Mouse (Mus musculus): ENCODE data around the gene Eaf2. TPM values are rescaled to one million over a fixed set of nuclear protein-coding genes. Genes with fewer than 3 reads are reported as not detected.

The Eaf2 gene
- polyA plus RNA-seq (2014; fragmentation: Nextera tagmentation; extraction: Ambion mirVana) = 0.57 and 0.61 TPM in 2 replicates

DNA sequence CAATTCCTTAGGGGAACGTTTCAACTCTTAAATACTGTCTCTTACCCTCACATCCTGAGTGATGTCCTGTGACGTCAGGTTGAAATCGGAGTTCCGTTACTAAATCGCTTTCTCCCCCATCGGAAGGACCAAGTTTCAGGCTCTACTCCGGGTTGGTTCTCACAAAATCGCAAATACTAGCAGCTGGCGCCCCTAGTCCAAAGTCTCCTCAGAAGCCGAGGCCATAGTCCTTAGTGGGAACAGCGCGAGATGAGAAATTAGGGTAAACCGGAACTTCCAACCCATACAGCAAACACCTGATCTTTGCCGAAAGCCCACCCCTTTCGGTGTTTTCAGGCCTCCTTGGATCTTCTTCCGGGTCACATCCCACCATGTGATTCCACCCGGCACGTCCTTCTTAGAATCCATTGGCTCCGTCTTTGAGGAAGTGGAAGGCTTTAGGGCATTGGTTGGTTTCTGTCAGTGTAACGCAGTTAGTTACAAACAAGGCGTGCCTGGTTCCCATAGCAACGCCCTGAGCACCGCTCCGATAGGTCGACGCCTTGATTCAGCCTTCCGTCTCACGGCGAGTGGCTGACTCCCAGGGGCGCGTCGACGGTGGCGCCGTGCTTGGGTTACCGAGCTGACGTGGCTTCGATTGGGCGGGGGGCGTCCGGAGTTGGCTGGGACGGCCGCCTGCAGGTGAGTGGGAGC lies at the start of gene Eaf2, which contains the start of gene Golgb1:
Gene Eaf2, minus strand, starts transcription at position 421 of the 693 bp plus-strand sequence.
Gene Golgb1, plus strand, starts transcription at position 558 of the 693 bp plus-strand sequence.
- WGBS = under 1% methylated on average over 43 of the region's 43 CpGs

DNA sequence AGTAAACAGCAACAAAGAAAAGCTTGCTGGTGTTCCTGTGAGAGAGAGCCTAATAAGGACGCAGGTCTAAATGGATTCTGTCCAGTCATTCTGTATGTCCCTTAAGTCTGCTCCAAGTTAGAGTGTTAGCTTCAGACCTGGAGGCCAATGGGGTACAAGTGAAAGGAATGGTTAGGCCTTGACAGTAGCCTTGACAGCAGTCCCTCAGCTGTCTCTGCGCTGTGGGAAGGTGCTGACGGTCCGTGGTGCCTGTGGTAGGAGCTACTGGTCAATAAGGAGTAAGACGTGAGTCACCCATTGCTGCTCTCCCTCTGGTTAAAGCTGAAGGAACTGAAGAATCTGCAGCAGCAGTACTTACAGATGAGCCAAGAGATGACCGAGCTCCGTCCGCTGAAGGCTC lies 49.5 kb upstream of the Eaf2 start:
- Histone ChIP-seq H3K4me2 (ENCODE audit: low read length) (no peak overlapping the region), H3K4me1 (ENCODE audit: control insufficient read depth, insufficient read depth, low read length) (no peaks in the 10 kb centered on the region), H3K36me3 (ENCODE audit: control insufficient read depth, insufficient read depth, low read length) (peaks cover 69% of the 10 kb centered on the region), H3K9me3 (replicated peaks; ENCODE audit: control insufficient read depth, low read length) (no peaks in the 10 kb centered on the region), H3K27ac (ENCODE audit: low read depth, low read length) (no peak overlapping the region), H3K4me3 (ENCODE audit: low read depth, low read length) (no peak overlapping the region), H3K27me3 (replicated peaks; ENCODE audit: control insufficient read depth, insufficient read depth, low read length) (no peaks in the 10 kb centered on the region), H3K9ac (ENCODE audit: low read length) (no peak overlapping the region)
- 95% methylated on average over 8 of the region's 8 CpGs for WGBS
- ATAC-seq = no peak
- DNase-seq (ENCODE audit: low spot score) = no peak

More for the DNA sequence above, at the start of gene Eaf2, which contains the start of gene Golgb1:
- peak within 1 kb of the TSS; percentile 79 for H3K4me3 ChIP-seq (ENCODE audit: low read depth, low read length)
- peak; percentile 100 for ATAC-seq
- peaks cover 13% of the 10 kb centered on the region for H3K36me3 ChIP-seq (ENCODE audit: control insufficient read depth, insufficient read depth, low read length)
- peak within 1 kb of the TSS; percentile 80 for H3K9ac ChIP-seq (ENCODE audit: low read length)
- no peaks in the 10 kb centered on the region for H3K27me3 ChIP-seq (replicated peaks; ENCODE audit: control insufficient read depth, insufficient read depth, low read length)
- H3K4me2 ChIP-seq (ENCODE audit: low read length) = peak within 1 kb of the TSS; percentile 75
- peaks cover 15% of the 10 kb centered on the region for H3K4me1 ChIP-seq (ENCODE audit: control insufficient read depth, insufficient read depth, low read length)
- peak; percentile 100 for DNase-seq (ENCODE audit: low spot score)
- peak within 1 kb of the TSS; percentile 67 for H3K27ac ChIP-seq (ENCODE audit: low read depth, low read length)
- no peaks in the 10 kb centered on the region for H3K9me3 ChIP-seq (replicated peaks; ENCODE audit: control insufficient read depth, low read length)

DNA sequence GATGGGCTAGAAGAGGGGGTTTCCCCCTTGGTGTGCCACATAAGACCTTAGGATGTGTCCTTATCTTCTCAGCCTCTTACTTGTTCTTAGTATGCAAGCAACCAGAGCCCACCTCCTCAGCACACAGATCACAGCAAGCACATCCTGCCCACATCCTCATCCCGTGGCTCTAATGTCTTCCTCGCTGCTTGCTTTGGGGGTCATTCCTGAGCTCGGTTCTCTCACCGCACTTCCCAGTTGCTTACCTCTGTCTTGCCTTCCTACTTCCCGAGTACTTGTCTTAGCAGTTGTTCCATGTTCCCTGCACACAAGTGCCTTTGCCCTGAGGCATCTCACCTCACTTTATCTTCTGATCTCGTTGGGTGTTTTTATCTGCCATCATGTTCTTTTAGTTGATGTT lies 47.2 kb upstream of the Eaf2 start:
- Histone ChIP-seq H3K27me3 (replicated peaks; ENCODE audit: control insufficient read depth, insufficient read depth, low read length) (no peaks in the 10 kb centered on the region), H3K27ac (ENCODE audit: low read depth, low read length) (no peak overlapping the region), H3K4me1 (ENCODE audit: control insufficient read depth, insufficient read depth, low read length) (no peaks in the 10 kb centered on the region), H3K4me2 (ENCODE audit: low read length) (no peak overlapping the region), H3K4me3 (ENCODE audit: low read depth, low read length) (no peak overlapping the region), H3K36me3 (ENCODE audit: control insufficient read depth, insufficient read depth, low read length) (peaks cover 67% of the 10 kb centered on the region), H3K9me3 (replicated peaks; ENCODE audit: control insufficient read depth, low read length) (no peaks in the 10 kb centered on the region), H3K9ac (ENCODE audit: low read length) (no peak overlapping the region)
- ATAC-seq (no peak), DNase-seq (ENCODE audit: low spot score) (no peak)
- WGBS = 94% methylated on average over 6 of the region's 6 CpGs

DNA sequence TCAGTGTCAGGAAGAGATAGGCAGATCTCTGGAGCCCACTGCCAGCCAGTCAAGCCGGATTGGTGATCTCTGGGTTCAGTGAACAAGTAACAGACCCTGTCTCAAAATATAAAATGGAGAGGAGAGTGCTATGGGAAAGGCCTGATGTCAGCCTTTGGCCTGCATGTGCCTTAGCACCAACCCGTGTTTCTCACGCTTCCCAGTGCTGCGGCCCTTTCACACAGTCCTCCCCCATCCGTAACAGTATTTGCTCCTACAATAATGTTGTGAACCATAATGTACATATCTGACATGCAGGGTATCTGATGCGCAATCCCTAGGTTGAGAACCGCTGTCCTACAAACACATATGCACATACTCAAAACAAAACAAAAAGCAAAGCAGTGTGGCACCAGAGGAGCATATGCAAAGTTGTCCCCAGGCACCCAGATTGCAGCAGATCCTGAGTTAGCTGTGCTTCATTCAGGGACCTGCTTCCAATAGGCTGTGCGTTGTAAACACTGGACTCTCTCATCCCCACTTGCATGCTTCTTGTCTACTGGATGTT lies 46.3 kb upstream of the Eaf2 start:
- no peak overlapping the region for H3K4me3 ChIP-seq (ENCODE audit: low read depth, low read length)
- H3K27ac ChIP-seq (ENCODE audit: low read depth, low read length) = no peak overlapping the region
- no peaks in the 10 kb centered on the region for H3K4me1 ChIP-seq (ENCODE audit: control insufficient read depth, insufficient read depth, low read length)
- H3K36me3 ChIP-seq (ENCODE audit: control insufficient read depth, insufficient read depth, low read length) = peaks cover 67% of the 10 kb centered on the region
- 93% methylated on average over 8 of the region's 8 CpGs for WGBS
- ATAC-seq = no peak
- no peak overlapping the region for H3K9ac ChIP-seq (ENCODE audit: low read length)
- no peak overlapping the region for H3K4me2 ChIP-seq (ENCODE audit: low read length)
- no peaks in the 10 kb centered on the region for H3K9me3 ChIP-seq (replicated peaks; ENCODE audit: control insufficient read depth, low read length)
- DNase-seq (ENCODE audit: low spot score) = no peak
- H3K27me3 ChIP-seq (replicated peaks; ENCODE audit: control insufficient read depth, insufficient read depth, low read length) = no peaks in the 10 kb centered on the region

DNA sequence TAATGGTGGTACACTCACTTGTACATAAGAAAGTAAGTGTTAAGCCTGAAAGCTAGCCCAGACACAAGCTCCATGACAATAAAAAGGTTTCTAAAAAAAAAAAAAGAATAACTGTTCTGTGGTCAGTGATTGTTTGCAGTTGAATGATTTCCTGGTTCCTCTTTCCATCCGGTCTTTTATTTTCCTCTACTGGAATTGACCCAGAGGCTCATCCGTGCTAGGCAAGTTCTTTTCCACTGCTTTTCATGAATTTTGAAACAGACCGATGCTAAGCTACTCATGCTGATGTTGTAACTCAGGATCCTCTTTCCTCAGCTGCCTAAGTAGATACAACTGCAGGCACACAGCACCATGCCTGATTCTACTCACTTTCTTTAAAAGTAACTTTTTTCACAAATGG lies 45.6 kb upstream of the Eaf2 start:
- ATAC-seq = no peak
- 94% methylated on average over 3 of the region's 3 CpGs for WGBS
- H3K36me3 ChIP-seq (ENCODE audit: control insufficient read depth, insufficient read depth, low read length) = peaks cover 66% of the 10 kb centered on the region
- no peak overlapping the region for H3K9ac ChIP-seq (ENCODE audit: low read length)
- H3K9me3 ChIP-seq (replicated peaks; ENCODE audit: control insufficient read depth, low read length) = no peaks in the 10 kb centered on the region
- H3K4me1 ChIP-seq (ENCODE audit: control insufficient read depth, insufficient read depth, low read length) = no peaks in the 10 kb centered on the region
- DNase-seq (ENCODE audit: low spot score) = no peak
- no peak overlapping the region for H3K4me2 ChIP-seq (ENCODE audit: low read length)
- H3K27ac ChIP-seq (ENCODE audit: low read depth, low read length) = no peak overlapping the region
- no peaks in the 10 kb centered on the region for H3K27me3 ChIP-seq (replicated peaks; ENCODE audit: control insufficient read depth, insufficient read depth, low read length)
- H3K4me3 ChIP-seq (ENCODE audit: low read depth, low read length) = no peak overlapping the region

DNA sequence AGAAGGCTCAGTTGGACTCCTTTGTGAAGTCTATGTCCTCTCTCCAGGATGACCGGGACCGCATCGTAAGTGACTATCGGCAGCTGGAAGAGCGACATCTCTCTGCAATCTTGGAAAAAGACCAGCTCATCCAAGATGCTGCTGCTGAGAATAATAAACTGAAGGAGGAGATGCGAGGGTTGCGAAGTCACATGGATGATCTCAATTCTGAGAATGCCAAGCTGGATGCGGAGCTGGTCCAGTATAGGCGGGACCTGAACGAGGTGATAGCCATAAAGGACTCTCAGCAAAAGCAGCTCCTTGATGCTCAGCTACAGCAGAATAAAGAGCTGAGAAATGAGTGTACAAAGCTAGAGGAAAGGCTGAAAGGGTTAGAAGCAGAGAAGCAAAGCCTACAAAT lies 43.7 kb upstream of the Eaf2 start:
- no peaks in the 10 kb centered on the region for H3K9me3 ChIP-seq (replicated peaks; ENCODE audit: control insufficient read depth, low read length)
- H3K27me3 ChIP-seq (replicated peaks; ENCODE audit: control insufficient read depth, insufficient read depth, low read length) = no peaks in the 10 kb centered on the region
- 95% methylated on average over 10 of the region's 10 CpGs for WGBS
- H3K4me1 ChIP-seq (ENCODE audit: control insufficient read depth, insufficient read depth, low read length) = no peaks in the 10 kb centered on the region
- DNase-seq (ENCODE audit: low spot score) = no peak
- no peak overlapping the region for H3K9ac ChIP-seq (ENCODE audit: low read length)
- H3K4me3 ChIP-seq (ENCODE audit: low read depth, low read length) = no peak overlapping the region
- ATAC-seq = no peak
- no peak overlapping the region for H3K4me2 ChIP-seq (ENCODE audit: low read length)
- no peak overlapping the region for H3K27ac ChIP-seq (ENCODE audit: low read depth, low read length)
- peaks cover 70% of the 10 kb centered on the region for H3K36me3 ChIP-seq (ENCODE audit: control insufficient read depth, insufficient read depth, low read length)

DNA sequence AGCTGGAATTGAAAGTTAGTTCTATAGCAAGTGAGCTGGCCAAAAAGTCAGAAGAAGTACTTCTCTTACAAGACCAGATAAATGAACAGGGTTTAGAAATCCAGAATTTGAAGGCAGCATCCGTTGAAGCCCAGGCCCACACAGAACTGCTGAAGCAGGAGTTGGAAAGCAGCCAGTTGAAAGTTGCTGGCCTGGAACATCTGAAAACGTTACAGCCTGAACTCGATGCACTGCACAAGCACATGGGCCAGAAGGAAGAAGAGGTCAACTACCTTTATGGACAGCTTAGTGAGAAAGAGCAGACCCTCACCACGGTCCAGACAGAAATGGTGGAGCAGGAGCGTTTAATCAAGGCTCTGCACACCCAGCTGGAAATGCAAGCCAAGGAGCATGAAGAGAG lies 39.4 kb upstream of the Eaf2 start:
- Histone ChIP-seq H3K27ac (ENCODE audit: low read depth, low read length) (no peak overlapping the region), H3K9ac (ENCODE audit: low read length) (no peak overlapping the region), H3K4me3 (ENCODE audit: low read depth, low read length) (no peak overlapping the region), H3K27me3 (replicated peaks; ENCODE audit: control insufficient read depth, insufficient read depth, low read length) (no peaks in the 10 kb centered on the region), H3K4me2 (ENCODE audit: low read length) (no peak overlapping the region), H3K4me1 (ENCODE audit: control insufficient read depth, insufficient read depth, low read length) (no peaks in the 10 kb centered on the region), H3K36me3 (ENCODE audit: control insufficient read depth, insufficient read depth, low read length) (peaks cover 85% of the 10 kb centered on the region), H3K9me3 (replicated peaks; ENCODE audit: control insufficient read depth, low read length) (no peaks in the 10 kb centered on the region)
- ATAC-seq (no peak), DNase-seq (ENCODE audit: low spot score) (no peak)
- 90% methylated on average over 5 of the region's 5 CpGs for WGBS

DNA sequence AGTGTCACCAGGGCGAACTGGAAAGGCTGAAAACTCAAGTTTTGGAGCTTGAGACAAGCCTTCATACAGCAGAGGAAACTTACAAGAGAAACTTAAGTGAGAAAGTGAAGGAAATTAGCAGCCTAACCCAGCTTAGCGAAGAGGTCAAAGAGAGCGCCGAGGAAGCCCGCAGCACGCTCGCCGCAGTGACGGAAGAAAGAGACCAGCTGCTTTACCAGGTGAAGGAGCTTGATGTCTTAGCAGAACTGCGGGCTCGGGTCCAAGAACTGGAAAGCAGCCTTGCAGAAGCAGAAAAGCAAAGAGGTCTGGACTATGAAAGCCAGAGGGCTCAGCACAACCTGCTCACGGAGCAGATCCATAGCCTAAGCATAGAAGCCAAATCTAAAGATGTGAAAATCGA lies 37.5 kb upstream of the Eaf2 start:
- H3K4me3 ChIP-seq (ENCODE audit: low read depth, low read length) = no peak overlapping the region
- H3K9me3 ChIP-seq (replicated peaks; ENCODE audit: control insufficient read depth, low read length) = no peaks in the 10 kb centered on the region
- no peaks in the 10 kb centered on the region for H3K27me3 ChIP-seq (replicated peaks; ENCODE audit: control insufficient read depth, insufficient read depth, low read length)
- H3K4me2 ChIP-seq (ENCODE audit: low read length) = no peak overlapping the region
- H3K9ac ChIP-seq (ENCODE audit: low read length) = no peak overlapping the region
- no peak for ATAC-seq
- H3K27ac ChIP-seq (ENCODE audit: low read depth, low read length) = no peak overlapping the region
- 92% methylated on average over 13 of the region's 13 CpGs for WGBS
- H3K36me3 ChIP-seq (ENCODE audit: control insufficient read depth, insufficient read depth, low read length) = peaks cover 83% of the 10 kb centered on the region
- no peak for DNase-seq (ENCODE audit: low spot score)
- H3K4me1 ChIP-seq (ENCODE audit: control insufficient read depth, insufficient read depth, low read length) = no peaks in the 10 kb centered on the region

DNA sequence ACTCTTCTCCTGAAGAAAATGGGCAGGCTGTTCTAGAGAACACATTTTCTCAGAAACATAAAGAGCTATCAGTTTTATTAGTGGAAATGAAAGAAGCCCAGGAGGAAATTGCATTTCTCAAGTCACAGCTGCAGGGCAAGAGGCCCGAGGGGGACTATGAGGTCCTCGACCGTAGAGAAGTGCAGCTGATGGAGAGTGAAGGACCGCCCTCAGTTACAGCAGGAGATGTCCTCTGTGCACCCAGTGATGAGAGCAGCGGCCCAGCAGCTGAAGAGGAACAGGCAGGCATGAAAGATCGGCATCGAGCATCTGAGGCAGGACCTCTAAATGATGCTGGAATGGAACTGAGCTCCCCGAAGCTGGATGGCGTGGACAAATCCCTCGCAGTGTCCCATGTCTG lies 37.1 kb upstream of the Eaf2 start:
- no peak for ATAC-seq
- 91% methylated on average over 10 of the region's 10 CpGs for WGBS
- H3K36me3 ChIP-seq (ENCODE audit: control insufficient read depth, insufficient read depth, low read length) = peaks cover 81% of the 10 kb centered on the region

More for the DNA sequence above, 37.1 kb upstream of the Eaf2 start:
- Histone ChIP-seq H3K4me1 (ENCODE audit: control insufficient read depth, insufficient read depth, low read length) (no peaks in the 10 kb centered on the region), H3K4me2 (ENCODE audit: low read length) (no peak overlapping the region), H3K27me3 (replicated peaks; ENCODE audit: control insufficient read depth, insufficient read depth, low read length) (no peaks in the 10 kb centered on the region), H3K9me3 (replicated peaks; ENCODE audit: control insufficient read depth, low read length) (no peaks in the 10 kb centered on the region), H3K4me3 (ENCODE audit: low read depth, low read length) (no peak overlapping the region), H3K9ac (ENCODE audit: low read length) (no peak overlapping the region), H3K27ac (ENCODE audit: low read depth, low read length) (no peak overlapping the region)
- DNase-seq (ENCODE audit: low spot score) = no peak

Data from forebrain, embryonic 14.5 days (tissue).